Mouse (Mus musculus): ENCODE results near the gene Tmtc1. TPM values are rescaled to one million over a fixed set of nuclear protein-coding genes. Genes with fewer than 3 reads are reported as not detected.

The Tmtc1 gene
- polyA plus RNA-seq, 1 experiment from 2014 or later, result 1.4 TPM

DNA sequence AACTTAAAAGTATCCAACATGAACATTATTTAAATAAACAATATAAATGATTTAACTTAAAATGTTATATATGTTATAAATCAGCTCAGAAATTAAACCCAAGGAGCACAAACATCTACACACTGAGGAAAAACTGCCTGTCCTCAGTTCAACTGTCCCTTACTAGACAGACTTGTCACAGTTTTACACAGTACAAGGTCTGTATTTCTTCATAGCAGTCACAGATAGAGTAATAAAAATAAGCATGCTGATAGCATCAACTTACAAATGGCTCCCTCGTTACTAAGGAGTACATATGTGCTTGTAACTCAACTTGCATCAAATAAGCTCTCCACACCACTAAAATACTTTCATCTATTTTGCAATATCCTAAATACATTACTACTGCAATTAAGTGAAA, 239.1 kb downstream of the Tmtc1 start:
- no peaks in the 10 kb centered on the region; the same call in 1 of the 2 replicates for H3K4me1 ChIP-seq (replicated peaks; ENCODE audit: insufficient read depth, low read length)
- TF ChIP-seq CTCF (IDR thresholded peaks at IDR 0.05; ENCODE audit: low read depth), result no peak
- H3K36me3 ChIP-seq (ENCODE audit: insufficient read depth, low read length), result peaks cover 31% of the 10 kb centered on the region; the same call in 1 of the 2 replicates
- WGBS, result 71% methylated on average over 1 of the region's 1 CpGs
- no peaks in the 10 kb centered on the region for H3K27me3 ChIP-seq (ENCODE audit: insufficient read depth, low read length)
- no peak for ATAC-seq (replicated peaks; ENCODE audit: low FRiP score, low read depth)
- H3K4me2 ChIP-seq (ENCODE audit: low read length), result no peak overlapping the region
- no peak for DNase-seq (ENCODE audit: low spot score)
- no peaks in the 10 kb centered on the region for H3K9me3 ChIP-seq (replicated peaks; ENCODE audit: low read length)
- no peak overlapping the region for H3K27ac ChIP-seq
- no peak overlapping the region for H3K4me3 ChIP-seq (replicated peaks; ENCODE audit: low read depth, low read length)
- H3K9ac ChIP-seq (ENCODE audit: low read depth, low read length), result no peak overlapping the region

DNA sequence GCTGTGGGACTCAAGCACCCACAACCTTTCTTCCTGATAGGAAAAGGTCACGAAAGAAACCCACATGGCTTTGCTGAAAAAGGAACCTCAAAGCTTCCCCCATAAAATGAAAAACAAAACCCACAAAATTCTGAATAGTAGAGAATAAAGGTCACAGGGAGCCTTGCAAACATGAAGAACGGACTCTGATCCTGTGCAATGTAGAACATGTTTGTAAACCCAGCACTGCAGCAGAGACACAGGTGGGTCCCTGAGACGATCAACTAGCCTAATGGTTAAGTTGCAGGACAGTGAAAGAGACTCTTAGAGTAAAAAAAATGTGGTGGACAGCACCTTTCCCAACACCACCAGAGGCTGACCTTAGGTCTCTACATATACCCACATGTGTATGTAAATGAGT, 244.5 kb downstream of the Tmtc1 start:
- Histone ChIP-seq H3K27me3 (ENCODE audit: insufficient read depth, low read length) (no peaks in the 10 kb centered on the region), H3K27ac (no peak overlapping the region), H3K4me1 (replicated peaks; ENCODE audit: insufficient read depth, low read length) (no peaks in the 10 kb centered on the region), H3K4me2 (ENCODE audit: low read length) (no peak overlapping the region), H3K4me3 (replicated peaks; ENCODE audit: low read depth, low read length) (no peak overlapping the region), H3K36me3 (ENCODE audit: insufficient read depth, low read length) (peaks cover 35% of the 10 kb centered on the region), H3K9ac (ENCODE audit: low read depth, low read length) (no peak overlapping the region), H3K9me3 (replicated peaks; ENCODE audit: low read length) (no peaks in the 10 kb centered on the region)
- no peak for ATAC-seq (replicated peaks; ENCODE audit: low FRiP score, low read depth)
- TF ChIP-seq CTCF (IDR thresholded peaks at IDR 0.05; ENCODE audit: low read depth), result no peak
- WGBS, result 84% methylated on average over 3 of the region's 3 CpGs
- DNase-seq (ENCODE audit: low spot score), result no peak

DNA sequence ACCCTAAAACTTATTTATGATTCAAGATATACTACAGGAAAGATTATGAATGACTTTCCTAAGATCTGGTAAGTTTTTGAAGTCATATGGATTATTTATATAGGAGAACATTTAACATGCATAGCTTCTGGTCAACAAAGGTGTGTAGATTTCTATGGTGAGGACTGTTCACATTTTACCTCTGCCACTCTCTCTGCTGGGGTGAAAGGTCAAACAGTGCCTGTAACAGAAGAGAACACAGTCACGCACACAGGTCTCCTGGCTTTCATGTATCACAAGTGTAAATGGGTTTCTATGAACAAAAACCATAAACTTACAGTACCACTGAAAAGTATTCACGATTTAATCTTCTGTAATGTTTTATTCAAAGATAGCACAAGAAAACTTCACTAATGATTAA, 245.0 kb downstream of the Tmtc1 start:
- H3K9me3 ChIP-seq (replicated peaks; ENCODE audit: low read length), result no peaks in the 10 kb centered on the region
- 69% methylated on average over 2 of the region's 2 CpGs for WGBS
- ATAC-seq (replicated peaks; ENCODE audit: low FRiP score, low read depth) (no peak), DNase-seq (ENCODE audit: low spot score) (no peak)
- no peak overlapping the region for H3K9ac ChIP-seq (ENCODE audit: low read depth, low read length)
- H3K4me2 ChIP-seq (ENCODE audit: low read length), result no peak overlapping the region
- no peak overlapping the region for H3K27ac ChIP-seq
- TF ChIP-seq CTCF (IDR thresholded peaks at IDR 0.05; ENCODE audit: low read depth), result no peak
- no peaks in the 10 kb centered on the region for H3K4me1 ChIP-seq (replicated peaks; ENCODE audit: insufficient read depth, low read length)
- no peaks in the 10 kb centered on the region for H3K27me3 ChIP-seq (ENCODE audit: insufficient read depth, low read length)
- H3K4me3 ChIP-seq (replicated peaks; ENCODE audit: low read depth, low read length), result no peak overlapping the region
- H3K36me3 ChIP-seq (ENCODE audit: insufficient read depth, low read length), result peaks cover 33% of the 10 kb centered on the region

DNA sequence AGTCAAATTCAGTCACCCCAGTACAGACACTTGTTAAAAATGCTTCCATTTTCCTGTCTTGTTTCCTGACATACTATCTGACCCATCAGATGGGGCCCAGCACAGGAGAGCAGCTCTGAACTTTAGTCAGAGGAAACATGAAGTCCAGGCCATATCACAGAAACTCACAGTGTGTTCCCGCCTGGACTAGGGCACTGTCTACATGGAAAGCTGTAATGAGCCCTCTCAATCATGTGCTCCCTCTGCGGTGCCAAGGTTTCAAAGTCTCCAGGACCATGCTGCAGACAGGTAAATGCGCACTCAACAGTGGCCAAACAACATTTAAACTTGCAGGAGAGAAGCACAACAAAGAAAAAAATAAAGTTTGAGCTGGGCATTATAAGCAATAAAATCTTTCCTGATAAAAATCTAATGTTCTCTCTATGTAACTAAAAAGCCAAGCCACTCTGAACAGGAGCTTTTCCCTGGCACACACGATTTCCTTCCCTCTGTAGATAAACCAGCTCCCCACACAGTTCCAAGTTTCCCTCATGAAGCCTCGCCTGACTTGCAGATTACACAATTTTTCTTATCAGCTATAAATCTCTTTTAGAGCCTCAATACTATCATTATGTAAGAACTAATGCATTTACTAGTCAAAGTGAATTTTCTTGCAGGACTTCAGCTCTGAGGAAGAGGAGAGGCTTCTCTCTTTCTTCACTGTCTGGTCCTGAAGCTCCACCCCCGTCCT, 250.1 kb downstream of the Tmtc1 start:
- Histone ChIP-seq H3K4me1 (replicated peaks; ENCODE audit: insufficient read depth, low read length) (no peaks in the 10 kb centered on the region), H3K4me3 (replicated peaks; ENCODE audit: low read depth, low read length) (no peak overlapping the region), H3K9me3 (replicated peaks; ENCODE audit: low read length) (no peaks in the 10 kb centered on the region), H3K36me3 (ENCODE audit: insufficient read depth, low read length) (peaks cover 28% of the 10 kb centered on the region), H3K27me3 (ENCODE audit: insufficient read depth, low read length) (no peaks in the 10 kb centered on the region), H3K27ac (0 out of 2 replicates have a peak overlapping the region, but pooled peaks have one; percentile 0), H3K9ac (ENCODE audit: low read depth, low read length) (no peak overlapping the region), H3K4me2 (ENCODE audit: low read length) (no peak overlapping the region)
- ATAC-seq (replicated peaks; ENCODE audit: low FRiP score, low read depth) (no peak), DNase-seq (ENCODE audit: low spot score) (no peak)
- TF ChIP-seq CTCF (IDR thresholded peaks at IDR 0.05; ENCODE audit: low read depth), result no peak
- 72% methylated on average over 6 of the region's 6 CpGs for WGBS

DNA sequence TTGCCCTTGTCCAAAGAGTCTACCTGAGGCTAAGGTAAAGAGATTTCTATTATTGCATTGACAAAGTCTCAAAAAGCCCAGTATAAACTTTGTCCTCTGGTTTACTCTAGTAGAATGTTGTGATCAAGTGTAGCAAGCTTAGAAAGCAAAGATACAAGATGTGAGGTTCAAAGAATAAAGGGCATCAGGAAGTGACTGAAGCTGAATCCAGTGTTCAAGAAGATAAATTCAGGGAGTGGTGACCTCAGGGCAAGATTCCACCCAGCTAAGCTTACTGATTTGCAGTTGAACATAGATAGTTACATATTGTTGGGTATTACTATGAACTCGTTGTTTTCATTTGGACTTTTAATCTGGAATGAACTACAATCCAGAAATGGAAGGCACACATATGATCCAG, 258.5 kb downstream of the Tmtc1 start:
- Histone ChIP-seq H3K4me3 (replicated peaks; ENCODE audit: low read depth, low read length) (no peak overlapping the region), H3K27ac (no peak overlapping the region), H3K27me3 (ENCODE audit: insufficient read depth, low read length) (no peaks in the 10 kb centered on the region), H3K4me1 (replicated peaks; ENCODE audit: insufficient read depth, low read length) (no peaks in the 10 kb centered on the region), H3K36me3 (ENCODE audit: insufficient read depth, low read length) (peaks cover 55% of the 10 kb centered on the region), H3K9me3 (replicated peaks; ENCODE audit: low read length) (no peaks in the 10 kb centered on the region), H3K9ac (ENCODE audit: low read depth, low read length) (no peak overlapping the region), H3K4me2 (ENCODE audit: low read length) (no peak overlapping the region)
- TF ChIP-seq CTCF (IDR thresholded peaks at IDR 0.05; ENCODE audit: low read depth), result no peak
- DNase-seq (ENCODE audit: low spot score) (no peak), ATAC-seq (replicated peaks; ENCODE audit: low FRiP score, low read depth) (no peak)
- WGBS, result 94% methylated on average over 1 of the region's 1 CpGs

Other genes starting within 250 kb of the Tmtc1 start
- gene Ergic2, start 232.0 kb downstream of the Tmtc1 start, polyA plus RNA-seq (2015; fragmentation: Nextera tagmentation; extraction: Ambion mirVana), result 252 and 258 TPM in 2 replicates